Mouse (Mus musculus) retina, embryonic 14.5 days (tissue): ENCODE measurements around the gene Syce2.
A peak's percentile ranks its signal among the peaks of the same experiment; 100 is the strongest.
"Not testable (repeated sequence)": the region's sequence is repeated elsewhere in the genome, so short reads cannot be mapped to it uniquely, and the experiment has no call there.

Experiments used
- DNase-seq: peaks from one replicate; pipeline ENCODE4 v3.0.0-alpha.2; 2015; ENCODE audit warnings: low spot score

Syce2 gene

GRCm38 (mm10) chr8:84871376-84872308 is at the start of gene Syce2:
Syce2 (plus strand) TSS chr8:84872111.
- peak; percentile 63 for DNase-seq

- no peak for DNase-seq
Measured at GRCm38 (mm10) chr8:84822723-84823122, 49.2 kb upstream of the Syce2 start, which contains the start of gene Dand5. Dand5 (minus strand) TSS chr8:84822823.

DNA sequence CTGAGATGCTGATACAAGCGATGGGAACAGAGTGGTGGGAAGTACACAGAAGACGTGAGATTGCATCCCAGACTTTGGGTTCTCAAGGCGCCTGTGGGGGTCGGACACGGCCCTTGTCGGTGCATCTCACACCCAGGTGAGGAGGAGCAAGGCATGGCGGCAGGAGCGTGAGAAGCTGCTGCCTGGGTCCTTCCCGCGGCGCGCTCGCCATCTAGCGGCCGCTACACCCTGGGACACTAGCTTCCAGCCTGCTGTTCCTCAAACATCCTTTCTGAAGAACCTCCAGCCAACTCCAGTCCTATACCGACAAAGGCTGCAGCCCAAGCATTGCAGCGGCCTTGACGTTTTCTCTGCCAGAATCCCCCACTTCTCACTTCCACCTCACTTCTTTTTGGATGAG is 48.3 kb upstream of the Syce2 start:
- peak; percentile 87 for DNase-seq

GRCm38 (mm10) chr8:84825636-84826035 is 46.3 kb upstream of the Syce2 start:
- no peak for DNase-seq

DNA sequence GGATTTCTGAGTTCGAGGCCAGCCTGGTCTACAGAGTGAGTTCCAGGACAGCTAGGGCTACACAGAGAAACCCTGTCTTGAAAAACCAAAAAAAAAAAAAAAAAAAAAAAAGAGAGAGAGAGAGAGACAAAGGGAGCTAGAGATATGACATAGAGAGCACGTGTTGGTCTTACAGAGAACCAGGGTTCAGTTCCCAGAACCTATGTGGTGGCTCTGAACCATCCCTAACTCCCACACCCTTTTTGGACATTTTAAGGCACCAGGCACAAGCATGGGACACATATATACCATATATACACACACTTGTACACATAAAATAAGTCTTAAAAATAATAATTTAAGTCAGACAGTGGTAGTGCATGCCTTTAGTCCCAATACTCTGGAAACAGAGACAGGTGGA is 45.4 kb upstream of the Syce2 start:
- not testable (repeated sequence) for DNase-seq

- no peak for DNase-seq
Measured at GRCm38 (mm10) chr8:84831490-84831889, 40.4 kb upstream of the Syce2 start, which contains the start of gene Gadd45gip1. Gadd45gip1 (plus strand) TSS chr8:84831522.

DNA sequence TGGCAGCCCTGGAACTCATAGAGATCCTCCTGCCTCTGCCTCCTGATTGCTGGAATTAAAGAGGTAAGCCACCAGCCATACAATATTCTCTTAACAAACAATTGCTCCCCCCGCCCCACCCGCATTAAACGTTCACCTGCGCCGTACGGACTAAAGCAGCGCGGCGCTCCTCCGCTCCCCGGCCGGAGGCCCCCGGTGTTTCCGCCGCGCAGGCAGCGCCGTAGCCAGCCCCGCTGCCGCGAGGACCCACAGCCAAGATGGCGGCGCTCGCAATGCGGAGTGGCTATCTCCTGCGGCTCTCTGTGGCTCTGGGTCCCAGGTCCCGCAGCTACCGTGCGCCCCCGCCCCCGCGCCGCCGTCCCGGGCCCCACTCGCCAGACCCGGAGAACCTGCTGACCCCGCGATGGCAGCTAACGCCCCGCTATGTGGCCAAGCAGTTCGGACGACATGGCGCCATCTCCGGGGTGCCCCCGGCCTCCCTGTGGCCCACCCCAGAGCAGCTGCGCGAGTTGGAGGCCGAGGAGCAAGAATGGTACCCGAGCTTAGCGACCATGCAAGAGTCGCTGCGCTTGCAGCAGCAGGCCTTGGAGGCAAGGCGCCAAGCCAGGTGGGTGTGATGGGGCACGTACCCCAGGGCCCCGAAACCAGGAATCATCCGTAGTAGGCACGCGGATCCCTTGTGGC is 39.7 kb upstream of the Syce2 start:
- DNase-seq = peak; percentile 85

DNA sequence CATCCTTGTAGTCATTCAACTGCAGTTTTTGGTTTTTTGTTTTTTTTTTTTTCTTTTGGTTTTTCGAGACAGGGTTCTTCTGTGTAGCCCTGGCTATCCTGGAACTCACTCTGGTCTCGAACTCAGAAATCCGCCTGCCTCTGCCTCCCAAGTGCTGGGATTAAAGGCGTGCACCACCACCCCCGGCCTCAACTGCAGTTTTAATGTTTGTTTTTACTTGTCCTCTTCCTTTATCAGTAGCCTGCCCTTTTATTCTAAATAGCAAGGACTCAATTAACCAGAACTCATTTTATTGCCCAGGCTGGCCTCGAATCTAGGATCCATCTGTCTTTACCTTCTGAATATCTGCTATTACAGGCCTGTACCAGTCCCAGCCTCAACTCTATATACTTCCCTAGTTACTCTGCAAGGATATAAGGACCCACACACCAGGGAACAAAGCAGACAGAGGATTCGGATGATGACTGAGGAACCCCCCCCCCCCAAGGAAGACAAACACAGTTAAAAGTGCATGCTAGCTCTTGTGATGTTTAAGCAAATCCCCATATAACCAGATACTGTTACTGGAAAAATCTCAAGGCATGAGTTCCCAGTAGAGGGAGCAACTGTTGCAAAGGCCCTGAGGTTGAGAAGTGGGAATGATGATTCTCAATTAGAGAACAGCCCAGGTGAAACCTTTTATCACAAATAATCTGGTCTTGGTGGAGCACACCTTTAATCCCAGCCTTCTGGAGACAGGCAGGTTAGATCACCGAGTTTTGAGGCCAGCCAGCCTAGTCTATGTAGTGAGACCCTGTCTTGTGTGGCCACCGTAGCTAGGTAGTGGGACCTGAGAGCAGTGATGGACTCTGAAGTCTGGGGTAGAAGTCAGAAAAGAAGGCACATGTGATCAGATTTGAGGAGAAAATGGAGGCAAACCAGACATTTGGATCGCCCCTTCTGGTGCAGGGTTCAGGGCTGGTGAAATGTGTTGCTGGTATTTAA is 38.9 kb upstream of the Syce2 start:
- DNase-seq = no peak

GRCm38 (mm10) chr8:84834002-84834865 is 37.7 kb upstream of the Syce2 start:
- DNase-seq = no peak

DNA sequence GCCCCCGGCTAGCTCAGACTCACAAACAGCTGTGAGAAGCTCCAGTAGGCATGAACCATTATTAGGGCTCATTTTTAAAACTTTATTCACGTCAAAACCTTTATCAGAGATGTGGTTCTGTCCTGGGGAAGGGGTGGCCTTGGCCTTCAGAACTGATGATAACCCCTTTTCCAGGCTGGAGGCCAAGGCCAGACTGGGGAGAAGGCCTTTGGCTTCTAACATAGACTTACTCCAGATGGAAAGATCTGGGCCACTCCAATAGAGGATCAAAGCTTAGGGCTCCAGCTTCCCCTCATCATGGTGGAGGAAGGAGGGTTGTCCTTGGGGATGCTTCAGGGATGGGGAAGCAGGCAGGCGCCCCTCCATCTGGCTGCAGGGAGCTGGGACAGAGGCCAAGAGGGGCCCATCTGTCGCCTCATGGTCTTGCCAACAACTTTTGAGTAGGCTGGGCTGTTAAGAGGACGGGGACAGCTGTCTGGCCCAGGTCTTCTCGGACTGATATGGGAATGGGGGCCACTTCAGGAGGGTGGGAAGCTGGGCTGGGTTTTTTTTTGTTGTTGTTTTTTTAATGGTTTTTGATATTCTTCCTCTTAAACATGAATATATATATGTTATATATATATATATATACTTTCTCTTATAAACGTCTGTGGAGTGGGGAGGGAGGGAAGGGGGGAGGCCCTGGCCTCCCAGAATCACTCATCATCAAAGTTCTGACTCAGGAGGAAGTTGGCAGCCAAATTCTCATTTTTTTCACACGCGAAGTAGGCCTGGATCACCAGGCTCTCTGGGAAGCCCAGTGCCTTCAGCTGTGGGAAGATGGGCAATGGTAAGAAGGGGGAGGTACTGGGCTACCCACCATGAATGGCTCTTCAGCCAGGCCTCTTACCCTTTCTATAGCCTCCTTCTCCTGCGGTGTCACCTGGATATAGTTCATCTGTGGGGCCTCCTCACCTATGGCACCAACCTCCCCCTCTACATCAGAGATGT is 36.8 kb upstream of the Syce2 start:
- DNase-seq = no peak

GRCm38 (mm10) chr8:84837149-84837911 is 34.6 kb upstream of the Syce2 start:
- DNase-seq = no peak

GRCm38 (mm10) chr8:84837912-84838470 is 33.9 kb upstream of the Syce2 start:
- DNase-seq = no peak

- DNase-seq = no peak
Measured at GRCm38 (mm10) chr8:84838513-84838912, 33.4 kb upstream of the Syce2 start.

GRCm38 (mm10) chr8:84839411-84839810 is 32.5 kb upstream of the Syce2 start:
- no peak for DNase-seq

- DNase-seq = no peak
Measured at GRCm38 (mm10) chr8:84839875-84840247, 32.0 kb upstream of the Syce2 start.

DNA sequence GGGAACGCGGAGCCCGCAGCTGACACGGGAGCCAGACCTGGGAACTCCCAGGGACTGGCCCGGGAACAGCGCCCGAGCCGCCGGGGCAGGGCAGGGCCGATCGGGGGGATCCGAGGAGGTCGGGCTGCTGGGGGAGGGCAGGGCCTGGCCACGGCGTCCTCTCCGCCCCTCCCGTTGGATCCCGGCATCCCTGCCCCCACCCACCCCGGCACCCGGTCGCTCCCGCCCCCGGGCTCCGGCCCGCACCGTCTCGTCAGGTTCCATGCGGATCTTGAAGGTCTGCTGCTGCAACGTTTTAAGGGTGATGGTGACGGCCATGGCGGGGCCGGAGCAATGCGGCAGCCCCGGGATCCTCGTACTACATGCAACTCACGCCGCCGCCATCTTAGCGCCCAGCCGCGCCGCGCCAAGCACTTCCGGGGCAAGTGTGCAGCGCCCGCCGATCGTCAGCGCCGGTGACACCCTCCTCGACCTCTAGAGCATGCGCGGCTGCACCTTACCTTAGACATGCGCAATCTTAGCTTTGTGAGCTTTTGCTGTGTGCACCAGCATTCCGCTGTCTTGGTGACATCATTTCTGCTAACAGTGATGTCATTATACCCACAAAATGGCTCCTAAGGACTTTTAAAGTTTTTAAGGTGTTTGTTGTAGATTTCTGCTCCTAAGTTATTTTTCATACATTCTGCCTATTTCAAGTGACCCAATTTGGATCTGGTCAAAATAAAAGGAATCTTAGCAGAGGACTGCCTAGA is 31.5 kb upstream of the Syce2 start, which contains the start of gene Rad23a:
Gene Rad23a (minus strand): TSS at position 418 of the 752 bp plus-strand sequence.
- peak; percentile 96 for DNase-seq

GRCm38 (mm10) chr8:84841514-84841913 is 30.4 kb upstream of the Syce2 start:
- DNase-seq = no peak
